Mouse (Mus musculus): Measurements from ENCODE around the gene Lrrc59. TPM values are rescaled to one million over a fixed set of nuclear protein-coding genes. Genes with fewer than 3 reads are reported as not detected.
A peak's percentile ranks its signal among the peaks of the same experiment; 100 is the strongest.

Lrrc59 gene
- polyA plus RNA-seq, 1 experiment from 2014 or later, result 283 TPM

DNA sequence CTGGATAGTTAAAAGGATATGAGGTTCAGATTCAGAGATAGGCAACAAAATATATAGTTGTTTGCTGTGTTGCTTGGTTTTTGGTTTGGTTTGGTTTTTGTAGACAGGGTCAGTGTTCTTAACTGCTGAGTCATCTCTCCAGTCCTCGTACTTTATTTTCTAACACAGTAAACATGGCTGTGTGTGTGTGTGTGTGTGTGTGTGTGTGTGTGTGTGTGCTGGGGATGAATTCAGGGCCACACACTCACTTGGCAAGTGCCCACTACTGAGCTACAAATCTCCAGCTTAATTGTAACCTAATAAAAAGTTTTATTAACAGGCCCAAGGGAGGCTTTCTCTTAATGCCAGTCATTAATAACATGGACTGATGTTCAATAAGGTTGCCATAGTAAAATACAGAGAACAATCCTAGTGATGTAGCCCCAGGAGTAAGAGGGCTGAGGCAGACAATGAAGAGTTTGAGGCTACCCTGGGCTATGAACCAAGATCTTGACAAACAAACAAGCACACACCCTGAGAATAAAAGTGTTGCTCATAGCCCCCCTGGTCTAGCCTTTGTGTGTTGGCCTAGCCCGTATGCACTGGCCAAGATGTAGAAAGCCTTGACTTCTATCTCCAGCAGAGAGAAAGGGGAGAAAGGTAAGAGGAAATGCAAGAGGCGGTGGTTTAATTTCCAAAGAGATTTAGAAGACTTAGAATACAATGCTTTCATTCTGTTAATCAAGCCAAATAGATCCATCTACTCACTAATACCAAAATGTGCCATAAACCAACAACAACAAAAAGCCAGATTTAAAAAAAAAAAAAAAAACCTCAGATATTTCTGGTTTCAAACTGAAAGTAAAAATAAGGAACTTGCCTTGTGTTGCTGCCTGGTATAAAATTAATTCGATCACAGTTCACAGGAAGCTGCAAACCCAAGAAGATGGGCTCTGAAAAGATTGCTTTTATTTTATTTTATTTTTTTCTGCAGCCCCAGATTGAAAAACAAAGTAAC, 18.5 kb upstream of the Lrrc59 start:
- H3K4me3 ChIP-seq, result no peak overlapping the region
- no peaks in the 10 kb centered on the region for H3K36me3 ChIP-seq (replicated peaks)
- H3K27ac ChIP-seq, result no peak overlapping the region
- WGBS, result 67% methylated on average over 4 of the region's 4 CpGs
- H3K4me1 ChIP-seq, result peaks cover 4% of the 10 kb centered on the region; the same call in 1 of the 2 replicates
- H3K9me3 ChIP-seq, result no peaks in the 10 kb centered on the region
- DNase-seq (ENCODE audit: extremely low spot score, low spot score), result no peak
- peaks cover 9% of the 10 kb centered on the region; the same call in 1 of the 2 replicates for H3K27me3 ChIP-seq (ENCODE audit: poor library complexity, severe bottlenecking)

DNA sequence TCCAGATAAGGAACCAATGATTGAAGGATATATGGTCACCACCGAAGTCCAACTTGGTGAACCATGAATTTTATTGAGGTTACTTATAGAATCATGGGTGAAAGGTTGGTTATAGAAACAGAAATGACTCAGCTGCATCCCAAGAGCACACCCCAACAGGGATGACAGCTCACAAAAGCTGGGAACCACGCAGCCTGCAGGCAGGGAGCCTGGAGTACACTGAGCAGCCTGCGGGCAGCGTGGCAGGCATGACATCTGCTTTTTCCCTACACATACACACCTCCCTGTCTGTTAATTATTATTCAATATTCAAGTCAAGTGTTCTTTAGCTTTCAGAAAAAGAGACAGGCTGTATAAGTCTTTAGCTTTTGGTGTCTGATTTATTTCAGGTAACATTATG, 15.0 kb upstream of the Lrrc59 start:
- WGBS, result 88% methylated on average over 4 of the region's 4 CpGs
- no peak for DNase-seq (ENCODE audit: extremely low spot score, low spot score)
- Histone ChIP-seq H3K4me1 (peaks cover 4% of the 10 kb centered on the region; the same call in 1 of the 2 replicates), H3K9me3 (no peaks in the 10 kb centered on the region), H3K36me3 (replicated peaks) (no peaks in the 10 kb centered on the region), H3K27me3 (ENCODE audit: poor library complexity, severe bottlenecking) (peaks cover 12% of the 10 kb centered on the region; the same call in 1 of the 2 replicates), H3K4me3 (no peak overlapping the region), H3K27ac (no peak overlapping the region)

DNA sequence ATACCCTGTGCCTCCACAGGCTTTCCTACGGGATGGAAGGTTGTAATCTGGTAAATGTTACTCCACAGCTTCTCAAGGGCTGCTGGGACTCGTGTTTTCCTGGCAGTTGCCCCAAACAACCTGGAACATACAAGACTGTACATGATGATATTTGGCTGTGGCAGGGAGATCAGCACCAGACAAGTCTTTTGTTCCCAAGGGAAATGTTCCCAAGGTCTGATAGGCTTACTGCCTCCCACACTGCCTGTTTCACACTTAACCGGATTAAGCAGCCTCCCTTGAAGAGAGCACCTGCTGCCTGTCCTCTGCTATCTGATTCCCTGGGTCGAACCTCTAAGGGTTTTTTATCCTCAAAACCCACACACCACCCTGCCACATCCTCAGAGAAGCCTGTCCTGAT, 14.1 kb upstream of the Lrrc59 start:
- H3K27me3 ChIP-seq (ENCODE audit: poor library complexity, severe bottlenecking), result peaks cover 12% of the 10 kb centered on the region; the same call in 1 of the 2 replicates
- no peak overlapping the region for H3K27ac ChIP-seq
- no peaks in the 10 kb centered on the region for H3K9me3 ChIP-seq
- 25% methylated on average over 4 of the region's 4 CpGs for WGBS
- H3K4me1 ChIP-seq, result peaks cover 4% of the 10 kb centered on the region; the same call in 1 of the 2 replicates
- no peak overlapping the region for H3K4me3 ChIP-seq
- no peak for DNase-seq (ENCODE audit: extremely low spot score, low spot score)
- no peaks in the 10 kb centered on the region for H3K36me3 ChIP-seq (replicated peaks)

DNA sequence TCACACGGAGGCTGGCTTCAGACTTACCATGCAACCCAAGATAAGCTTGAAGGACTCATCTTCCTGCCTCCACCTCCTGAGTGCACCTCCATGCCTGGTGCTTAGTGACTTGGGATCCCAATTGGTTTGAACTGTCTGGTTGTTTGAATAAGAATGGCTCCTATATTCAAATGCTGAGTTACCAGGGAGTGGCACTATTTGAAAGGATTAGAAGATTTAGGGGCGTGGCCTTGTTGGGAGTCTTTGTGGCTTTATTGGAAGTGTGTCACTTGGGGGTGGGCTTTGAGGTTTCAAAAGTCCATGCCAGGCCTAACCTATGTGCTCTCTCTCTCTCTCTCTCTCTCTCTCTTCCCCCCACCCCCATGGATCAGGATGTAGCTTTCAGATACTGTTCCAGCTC, 11.9 kb upstream of the Lrrc59 start:
- Histone ChIP-seq H3K36me3 (replicated peaks) (no peaks in the 10 kb centered on the region), H3K27ac (no peak overlapping the region), H3K4me1 (peaks cover 4% of the 10 kb centered on the region; the same call in 1 of the 2 replicates), H3K27me3 (ENCODE audit: poor library complexity, severe bottlenecking) (peaks cover 12% of the 10 kb centered on the region; the same call in 1 of the 2 replicates), H3K9me3 (no peaks in the 10 kb centered on the region), H3K4me3 (no peak overlapping the region)
- DNase-seq (ENCODE audit: extremely low spot score, low spot score), result no peak
- WGBS, result 89% methylated on average over 2 of the region's 2 CpGs

DNA sequence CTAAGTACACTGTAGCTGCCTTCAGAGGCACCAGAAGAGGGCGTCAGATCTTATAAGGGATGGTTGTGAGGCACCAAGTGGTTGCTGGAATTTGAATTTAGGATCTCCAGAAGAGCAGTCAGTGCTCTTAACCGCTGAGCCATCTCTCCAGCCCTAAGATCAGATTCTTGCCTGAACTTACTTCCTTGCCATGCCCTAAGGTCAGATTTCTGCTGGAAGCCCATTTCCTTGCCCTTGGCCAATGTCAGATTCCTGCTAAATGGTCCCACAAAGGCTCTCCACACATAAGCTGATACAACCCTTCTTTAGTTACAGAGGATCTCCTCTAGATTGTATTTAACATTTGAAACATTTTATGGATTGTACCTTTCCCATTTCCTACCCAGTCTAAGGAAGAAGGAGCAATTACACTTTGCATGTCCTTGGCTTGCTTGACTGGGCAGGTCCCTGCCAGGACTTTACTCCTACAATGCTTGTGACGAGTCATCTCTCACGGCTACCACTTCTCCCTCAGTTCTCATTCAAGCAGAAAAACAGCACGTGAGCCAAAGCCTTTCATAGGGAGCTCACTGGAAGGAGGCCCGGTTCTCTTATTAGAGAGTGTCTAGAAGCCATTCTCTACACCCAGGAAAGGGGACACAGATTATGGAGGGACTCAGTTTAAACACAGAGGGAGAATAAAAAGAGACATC, 8.7 kb upstream of the Lrrc59 start:
- H3K4me1 ChIP-seq, result no peaks in the 10 kb centered on the region
- H3K36me3 ChIP-seq (replicated peaks), result no peaks in the 10 kb centered on the region
- WGBS, result 63% methylated on average over 6 of the region's 6 CpGs
- no peak overlapping the region for H3K4me3 ChIP-seq
- DNase-seq (ENCODE audit: extremely low spot score, low spot score), result no peak
- no peaks in the 10 kb centered on the region for H3K9me3 ChIP-seq
- 0 out of 2 replicates have a peak, but pooled peaks cover 4% of the 10 kb centered on the region for H3K27me3 ChIP-seq (ENCODE audit: poor library complexity, severe bottlenecking)
- H3K27ac ChIP-seq, result no peak overlapping the region

DNA sequence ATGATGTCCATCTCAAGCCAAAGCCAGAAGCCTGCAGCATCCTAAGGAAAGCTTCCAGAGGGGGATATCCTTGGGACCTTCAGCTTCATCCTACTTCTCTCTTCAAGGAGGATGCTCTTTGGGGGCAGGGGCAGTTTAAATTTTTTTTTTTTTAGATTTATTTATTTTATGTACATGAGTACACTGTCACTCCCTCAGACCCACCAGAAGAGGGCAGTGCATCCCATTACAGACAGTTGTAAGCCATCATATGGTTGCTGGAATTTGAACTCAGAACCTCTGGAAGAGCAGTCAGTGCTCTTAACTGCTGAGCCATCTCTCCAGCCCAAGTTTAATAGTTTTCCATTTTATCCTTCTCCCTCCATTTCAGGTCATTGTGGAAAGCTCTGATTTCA, 8.1 kb upstream of the Lrrc59 start:
- no peak overlapping the region for H3K27ac ChIP-seq
- H3K36me3 ChIP-seq (replicated peaks), result no peaks in the 10 kb centered on the region
- no peaks in the 10 kb centered on the region for H3K4me1 ChIP-seq
- no peak overlapping the region for H3K4me3 ChIP-seq
- no peaks in the 10 kb centered on the region for H3K9me3 ChIP-seq
- no peaks in the 10 kb centered on the region for H3K27me3 ChIP-seq (ENCODE audit: poor library complexity, severe bottlenecking)
- DNase-seq (ENCODE audit: extremely low spot score, low spot score), result no peak

DNA sequence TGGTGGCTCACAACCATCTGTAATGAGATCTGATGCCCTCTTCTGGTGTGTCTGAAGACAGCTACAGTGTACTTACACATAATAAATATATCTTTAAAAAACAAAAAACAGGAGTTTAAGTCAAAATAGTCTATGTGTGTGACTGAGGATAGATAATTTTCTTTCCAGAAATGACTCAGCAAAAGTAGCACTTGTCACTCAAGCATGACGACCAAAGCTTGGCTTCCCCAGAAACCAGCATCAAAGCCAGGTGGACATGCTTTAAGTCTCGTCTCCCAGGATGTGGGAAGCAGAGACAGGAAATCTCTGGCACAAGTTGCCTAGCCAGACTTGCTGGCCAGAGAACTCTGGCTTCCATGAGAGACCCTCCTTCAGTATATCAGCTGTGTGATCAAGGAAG, 7.4 kb upstream of the Lrrc59 start:
- Histone ChIP-seq H3K36me3 (replicated peaks) (no peaks in the 10 kb centered on the region), H3K27ac (no peak overlapping the region), H3K4me3 (no peak overlapping the region), H3K9me3 (no peaks in the 10 kb centered on the region), H3K27me3 (ENCODE audit: poor library complexity, severe bottlenecking) (no peaks in the 10 kb centered on the region), H3K4me1 (no peaks in the 10 kb centered on the region)
- DNase-seq (ENCODE audit: extremely low spot score, low spot score), result no peak
- 81% methylated on average over 2 of the region's 2 CpGs for WGBS

DNA sequence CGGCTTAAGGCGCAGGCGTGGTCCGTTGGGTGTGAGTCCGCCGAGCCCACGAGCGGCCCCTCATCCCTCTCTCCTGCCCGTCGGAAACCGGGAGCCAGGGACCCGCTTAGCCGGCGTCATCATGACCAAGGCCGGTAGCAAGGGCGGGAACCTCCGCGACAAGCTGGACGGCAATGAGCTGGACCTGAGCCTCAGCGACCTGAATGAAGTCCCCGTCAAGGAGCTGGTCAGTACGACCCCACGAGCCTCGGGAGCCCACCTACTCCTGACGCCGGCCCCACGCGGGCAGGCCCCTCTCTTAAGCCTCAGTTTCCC, 274 bp downstream of the Lrrc59 start:
- Histone ChIP-seq H3K9me3 (no peaks in the 10 kb centered on the region), H3K36me3 (replicated peaks) (peaks cover 37% of the 10 kb centered on the region), H3K27ac (peak overlapping the region; percentile 88), H3K27me3 (ENCODE audit: poor library complexity, severe bottlenecking) (no peaks in the 10 kb centered on the region), H3K4me3 (peak overlapping the region; percentile 95), H3K4me1 (peaks cover 19% of the 10 kb centered on the region)
- under 1% methylated on average over 28 of the region's 28 CpGs for WGBS
- DNase-seq (ENCODE audit: extremely low spot score, low spot score), result no peak

DNA sequence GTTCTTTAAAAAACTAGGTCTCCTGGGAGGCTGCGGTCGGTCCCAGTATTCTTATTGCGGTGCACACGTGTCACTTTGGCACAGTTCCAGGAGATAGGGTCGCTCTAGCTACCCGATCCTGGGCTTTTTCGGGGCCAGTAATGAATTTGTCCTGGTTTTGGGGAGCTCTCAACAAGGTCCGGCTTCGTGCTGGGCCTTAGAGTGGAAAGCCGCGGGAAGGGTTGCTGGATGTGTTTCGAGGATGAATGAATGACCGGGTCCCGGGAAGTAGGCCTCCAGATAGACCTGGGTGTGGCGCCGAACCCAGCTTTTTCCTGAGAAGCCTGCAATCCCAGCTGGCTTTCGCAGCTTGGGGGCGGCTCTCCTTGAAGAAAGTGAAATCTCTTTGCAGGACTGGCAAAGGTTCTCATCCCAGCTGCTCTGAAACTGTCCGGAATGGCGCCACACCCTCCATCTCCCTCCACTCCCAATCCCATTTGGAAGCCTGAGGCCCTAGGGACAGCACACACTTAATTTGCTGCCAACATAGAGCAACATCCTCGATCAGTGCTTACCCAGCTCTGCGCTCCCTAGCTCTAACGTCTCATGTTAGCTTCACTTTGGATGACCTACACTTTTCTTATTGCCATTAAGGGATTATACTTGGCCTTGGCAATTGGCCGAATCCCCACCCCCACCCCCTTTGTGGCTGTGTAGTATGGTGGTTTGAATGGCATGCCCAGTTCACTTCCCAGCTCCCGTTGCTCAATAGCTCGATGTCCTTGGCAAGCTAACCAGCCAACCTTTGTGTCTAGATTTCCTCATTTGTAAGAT, 838 bp downstream of the Lrrc59 start:
- WGBS, result 17% methylated on average over 26 of the region's 26 CpGs
- Histone ChIP-seq H3K4me3 (peak overlapping the region; percentile 95), H3K36me3 (replicated peaks) (peaks cover 42% of the 10 kb centered on the region), H3K9me3 (no peaks in the 10 kb centered on the region), H3K27me3 (ENCODE audit: poor library complexity, severe bottlenecking) (no peaks in the 10 kb centered on the region), H3K27ac (peak overlapping the region; percentile 88), H3K4me1 (peaks cover 19% of the 10 kb centered on the region)
- DNase-seq (ENCODE audit: extremely low spot score, low spot score), result no peak

DNA sequence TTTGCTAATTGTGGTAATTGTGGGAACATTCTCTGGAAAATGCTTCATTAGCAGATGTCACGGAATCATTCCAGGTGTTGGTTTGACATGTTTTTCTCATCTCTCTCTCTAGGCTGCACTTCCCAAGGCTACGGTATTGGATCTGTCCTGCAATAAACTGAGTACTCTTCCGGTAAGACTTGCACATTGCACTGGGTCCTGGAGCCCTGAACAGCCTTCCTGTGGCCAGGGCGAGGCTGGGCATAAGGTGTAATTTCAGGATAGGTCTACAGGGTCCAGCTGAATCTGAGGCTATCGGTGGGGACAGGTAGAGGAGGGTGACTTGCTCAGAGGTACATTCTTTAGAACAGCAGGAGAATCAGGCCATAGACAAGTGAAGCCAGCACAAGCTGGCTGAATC, 2.4 kb downstream of the Lrrc59 start:
- no peaks in the 10 kb centered on the region for H3K9me3 ChIP-seq
- no peak overlapping the region for H3K27ac ChIP-seq
- WGBS, result 95% methylated on average over 5 of the region's 5 CpGs
- H3K27me3 ChIP-seq (ENCODE audit: poor library complexity, severe bottlenecking), result no peaks in the 10 kb centered on the region
- H3K36me3 ChIP-seq (replicated peaks), result peaks cover 58% of the 10 kb centered on the region
- no peak for DNase-seq (ENCODE audit: extremely low spot score, low spot score)
- H3K4me1 ChIP-seq, result peaks cover 19% of the 10 kb centered on the region
- H3K4me3 ChIP-seq, result no peak overlapping the region

DNA sequence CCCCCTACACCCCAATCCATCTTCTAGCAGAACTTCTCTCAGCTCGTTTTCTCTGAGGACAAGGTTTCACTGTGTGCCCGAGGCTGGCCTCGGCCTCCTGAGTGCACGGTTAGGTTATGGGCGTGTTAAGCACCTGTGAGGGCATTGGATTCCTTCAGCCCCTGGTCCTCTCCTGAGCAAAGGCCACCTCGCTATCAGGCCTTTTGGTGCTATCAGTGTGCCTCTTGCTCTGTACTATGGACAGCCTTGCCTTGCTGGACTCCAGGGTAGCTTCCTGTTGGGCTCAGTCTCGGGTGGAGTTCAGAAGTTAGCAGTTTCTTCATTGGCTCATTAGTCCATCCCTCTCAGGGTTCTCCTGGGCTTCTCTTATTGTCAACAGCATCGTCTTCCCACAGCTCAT, 3.4 kb downstream of the Lrrc59 start:
- Histone ChIP-seq H3K4me1 (peaks cover 19% of the 10 kb centered on the region), H3K9me3 (no peaks in the 10 kb centered on the region), H3K27ac (no peak overlapping the region), H3K36me3 (replicated peaks) (peaks cover 68% of the 10 kb centered on the region), H3K4me3 (no peak overlapping the region), H3K27me3 (ENCODE audit: poor library complexity, severe bottlenecking) (no peaks in the 10 kb centered on the region)
- DNase-seq (ENCODE audit: extremely low spot score, low spot score), result no peak
- 86% methylated on average over 8 of the region's 8 CpGs for WGBS

DNA sequence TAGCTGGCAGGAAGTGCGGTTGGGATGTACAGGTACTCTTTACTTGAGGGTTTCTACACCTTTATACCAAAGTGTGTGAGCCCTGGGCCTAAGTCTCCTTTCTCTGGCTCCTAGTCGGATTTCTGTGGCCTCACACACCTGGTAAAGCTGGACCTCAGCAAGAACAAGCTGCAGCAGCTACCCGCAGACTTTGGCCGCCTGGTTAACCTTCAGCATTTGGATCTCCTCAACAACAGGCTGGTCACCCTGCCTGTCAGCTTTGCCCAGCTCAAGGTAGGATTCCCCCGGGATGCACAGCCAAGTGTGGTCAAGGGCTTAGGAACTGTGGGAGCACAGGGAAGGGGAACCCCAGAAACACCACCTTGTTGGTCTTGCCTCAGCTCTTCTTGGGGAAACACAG, 4.9 kb downstream of the Lrrc59 start:
- WGBS, result 92% methylated on average over 5 of the region's 5 CpGs

More for the DNA sequence above, 4.9 kb downstream of the Lrrc59 start:
- no peak for DNase-seq (ENCODE audit: extremely low spot score, low spot score)
- H3K27me3 ChIP-seq (ENCODE audit: poor library complexity, severe bottlenecking), result no peaks in the 10 kb centered on the region
- no peak overlapping the region for H3K27ac ChIP-seq
- peaks cover 17% of the 10 kb centered on the region for H3K4me1 ChIP-seq
- H3K36me3 ChIP-seq (replicated peaks), result peaks cover 83% of the 10 kb centered on the region
- no peaks in the 10 kb centered on the region for H3K9me3 ChIP-seq
- no peak overlapping the region for H3K4me3 ChIP-seq
